Mouse (Mus musculus) kidney, postnatal 25 days (tissue): ENCODE measurements around the gene Dcxr.
"Not testable (repeated sequence)": the region's sequence is repeated elsewhere in the genome, so short reads cannot be mapped to it uniquely, and the experiment has no call there.

Experiments used
- DNase-seq, 2 experiments: peaks; one replicate each; pipeline ENCODE4 v3.0.0; 2021; ENCODE audit warnings: mixed read lengths in 2 of 2

The Dcxr gene

DNA sequence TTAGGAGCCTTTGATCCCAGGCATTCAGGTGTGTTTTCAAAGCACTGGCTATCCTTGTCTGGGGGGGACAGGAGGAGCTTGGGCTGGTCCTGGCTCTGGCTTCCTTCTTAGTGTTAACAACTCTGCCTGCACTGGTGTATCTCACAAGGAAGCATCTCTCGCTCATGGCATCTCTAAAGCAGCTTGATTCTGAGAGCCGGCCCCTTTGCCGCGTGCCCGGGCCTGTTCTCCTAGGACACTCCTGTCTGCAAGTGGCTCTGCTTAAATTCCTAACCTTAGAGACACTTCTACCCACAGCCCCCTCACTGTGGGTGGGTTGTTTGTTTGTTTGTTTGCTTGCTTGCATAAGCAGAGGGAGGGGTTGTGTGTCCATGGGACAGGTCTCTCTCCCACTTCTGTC is 19.1 kb downstream of the Dcxr start:
- no peak for DNase-seq

DNA sequence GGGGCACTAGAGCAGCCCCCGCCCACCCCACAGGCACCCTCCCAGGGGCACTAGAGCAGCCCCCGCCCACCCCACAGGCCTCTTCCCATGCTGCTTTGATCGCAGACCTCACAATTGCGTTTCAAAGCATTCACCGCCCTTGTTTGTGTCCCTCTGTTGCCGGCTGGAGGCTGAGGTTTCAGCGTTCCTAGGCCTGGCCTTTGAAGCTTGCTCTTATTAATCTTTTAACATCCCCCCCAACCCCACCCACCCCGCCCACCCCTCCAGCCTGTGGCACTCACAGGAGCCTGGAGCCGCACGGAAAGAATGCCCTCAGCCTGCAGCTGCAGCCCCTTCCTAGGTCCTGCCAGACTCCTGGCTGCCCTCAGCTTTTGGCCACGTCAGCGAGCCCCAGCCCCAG is 19.9 kb downstream of the Dcxr start:
- DNase-seq: no peak

DNA sequence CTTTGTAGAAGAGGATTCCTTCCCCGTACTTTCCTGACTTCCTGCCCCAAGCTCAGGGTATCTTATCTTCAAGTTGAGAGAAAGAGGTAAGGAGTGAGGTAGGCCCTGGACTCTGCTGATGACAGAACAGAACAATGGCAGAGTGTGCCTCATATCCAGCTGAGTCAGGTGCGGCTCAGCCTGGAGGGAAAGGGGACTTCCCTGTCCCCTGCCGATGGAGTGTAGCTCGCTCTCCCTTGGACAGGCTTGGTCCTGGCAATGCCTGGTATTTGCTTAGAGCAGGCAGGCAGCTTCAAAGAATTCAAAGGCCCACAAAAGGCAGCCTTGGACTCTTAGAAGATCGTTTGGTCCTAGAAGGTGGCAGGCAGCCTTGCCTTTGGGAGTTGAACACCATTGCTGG is 21.0 kb downstream of the Dcxr start:
- DNase-seq: no peak

DNA sequence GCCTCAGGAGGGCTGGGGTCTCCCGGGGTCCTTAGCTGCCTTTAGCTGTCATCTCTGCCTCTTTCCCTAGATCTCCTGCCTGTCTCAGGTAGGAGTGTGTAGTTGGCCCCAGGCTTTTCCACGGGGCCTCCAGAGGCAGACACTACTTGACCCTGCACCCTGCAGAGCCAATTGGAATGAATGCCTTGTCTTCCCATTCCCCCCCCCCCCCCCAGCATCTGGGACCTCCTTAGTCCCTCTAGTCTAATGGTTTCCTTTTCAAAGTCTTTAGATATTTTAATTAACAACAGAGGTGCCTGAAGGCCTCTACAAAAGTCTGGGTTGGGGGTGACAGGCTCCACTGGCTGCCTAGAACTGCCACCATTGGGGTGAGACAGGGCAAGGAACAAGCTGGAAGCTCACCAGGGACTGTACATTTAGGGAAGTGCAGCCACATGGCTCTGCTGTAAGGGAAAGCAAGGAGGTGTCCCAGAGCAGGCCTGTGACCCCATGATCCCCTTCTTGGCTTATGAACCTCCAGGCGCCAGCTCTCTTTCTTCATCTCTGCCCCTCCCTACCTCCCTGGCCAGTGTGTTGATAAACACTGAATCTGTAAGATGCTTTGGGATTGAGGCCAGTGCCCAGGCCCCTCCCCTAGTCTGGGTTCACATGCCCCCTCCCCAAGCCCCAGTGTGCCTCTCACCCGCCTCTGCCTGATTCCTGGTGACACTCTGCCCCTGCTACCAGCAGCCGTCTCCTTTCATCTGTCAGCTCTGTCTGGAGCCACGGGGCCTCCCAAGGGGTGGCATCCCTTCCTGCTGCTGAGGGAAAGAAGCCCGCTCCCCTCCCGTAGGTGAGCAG is 22.4 kb downstream of the Dcxr start:
- no peak for DNase-seq

DNA sequence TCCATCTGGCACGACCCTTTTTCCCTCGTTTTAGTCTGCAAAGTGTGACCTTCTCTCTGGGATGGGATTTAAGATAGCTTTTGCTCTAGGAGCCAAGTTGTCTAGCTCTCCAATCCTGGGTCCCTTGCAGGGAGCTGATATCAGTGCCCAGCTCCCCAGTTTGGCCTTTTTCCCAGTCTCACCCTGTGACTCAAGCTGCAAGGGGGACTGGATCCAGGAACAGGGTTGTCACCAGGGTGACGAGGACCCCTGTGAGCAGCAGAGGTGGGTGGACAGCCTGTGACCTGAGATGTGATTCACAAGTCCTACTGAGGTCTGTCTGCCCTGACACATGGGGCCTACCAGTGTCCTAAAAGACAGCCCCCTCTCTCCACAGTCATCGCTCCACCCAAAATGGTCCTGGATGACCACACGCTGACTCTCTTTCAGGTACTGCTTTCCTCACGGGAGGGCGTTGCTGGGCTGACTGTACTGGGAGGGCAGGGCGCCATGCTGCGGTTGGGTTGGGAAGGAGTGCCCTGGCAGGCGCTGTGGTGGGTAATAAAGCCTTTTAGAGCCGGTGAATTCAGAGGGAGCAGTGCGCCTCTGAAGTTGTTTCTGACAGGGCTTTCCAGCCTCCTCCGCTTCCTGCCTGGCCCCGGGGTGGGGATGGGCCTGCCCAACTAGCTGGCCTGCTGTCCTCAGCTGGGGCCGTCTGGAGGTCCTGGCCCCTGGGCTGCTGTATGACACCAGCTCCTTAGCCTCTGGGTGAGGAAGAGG is 23.2 kb downstream of the Dcxr start:
- no peak for DNase-seq

DNA sequence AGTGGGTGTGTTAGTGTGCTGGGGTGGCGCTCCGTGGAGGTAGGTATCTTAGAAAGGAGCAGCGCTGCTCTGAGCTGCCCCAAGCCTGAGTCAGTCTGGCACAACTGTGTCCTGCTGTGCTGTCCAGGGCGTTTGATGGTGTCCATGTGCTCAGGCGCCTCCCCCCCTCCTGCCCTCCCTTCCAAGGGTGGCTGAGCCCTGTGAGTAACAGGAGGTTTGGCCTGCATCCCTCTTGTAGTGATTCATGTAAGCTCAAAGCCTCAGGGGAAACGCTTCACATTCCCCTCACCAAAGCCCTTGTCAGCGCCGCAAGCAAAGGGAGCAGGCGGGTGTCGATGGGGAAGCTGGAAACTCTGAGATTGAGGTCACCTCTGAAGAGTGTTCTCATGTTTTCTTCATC is 29.3 kb downstream of the Dcxr start:
- DNase-seq: no peak

DNA sequence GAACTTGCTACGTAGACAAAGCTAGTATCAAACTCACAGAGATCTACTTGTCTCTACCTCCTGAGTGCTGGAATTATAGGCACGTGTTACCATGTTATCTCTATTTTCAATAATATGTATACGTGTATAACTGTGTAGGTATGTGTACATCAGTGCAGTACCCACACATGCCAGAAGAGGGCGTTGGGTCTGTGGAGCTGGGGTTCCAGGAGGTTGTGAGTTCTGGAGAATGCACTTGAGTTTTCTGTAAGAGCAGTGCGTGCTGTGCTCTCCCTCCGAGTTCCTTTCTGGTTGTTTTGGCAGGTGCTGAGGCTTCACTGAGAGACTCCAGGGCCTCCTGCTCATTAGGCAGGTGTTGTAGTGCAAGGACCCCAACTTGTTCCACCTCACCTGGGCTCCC is 30.5 kb downstream of the Dcxr start:
- DNase-seq: no peak

DNA sequence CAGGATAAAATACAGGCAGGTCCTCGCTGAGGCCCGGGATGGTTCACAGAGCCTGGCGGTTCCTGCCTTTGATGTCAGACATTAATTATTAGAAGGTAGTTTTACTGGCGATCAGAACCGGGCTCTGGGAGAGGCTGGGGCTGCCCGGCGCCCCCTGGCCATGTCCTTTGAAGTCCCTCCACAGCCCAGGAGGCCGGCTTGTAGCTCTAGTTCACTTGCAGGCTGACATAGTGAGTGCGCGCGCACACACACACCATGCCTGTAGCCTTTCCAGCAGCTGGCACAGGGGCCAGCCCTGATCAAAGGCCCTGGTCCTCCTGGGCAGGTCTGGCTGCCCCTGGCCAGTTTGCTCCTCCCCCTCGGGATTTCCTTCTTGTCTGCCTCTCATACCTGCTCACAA is 31.4 kb downstream of the Dcxr start:
- DNase-seq: peak; percentile 70 to 91

DNA sequence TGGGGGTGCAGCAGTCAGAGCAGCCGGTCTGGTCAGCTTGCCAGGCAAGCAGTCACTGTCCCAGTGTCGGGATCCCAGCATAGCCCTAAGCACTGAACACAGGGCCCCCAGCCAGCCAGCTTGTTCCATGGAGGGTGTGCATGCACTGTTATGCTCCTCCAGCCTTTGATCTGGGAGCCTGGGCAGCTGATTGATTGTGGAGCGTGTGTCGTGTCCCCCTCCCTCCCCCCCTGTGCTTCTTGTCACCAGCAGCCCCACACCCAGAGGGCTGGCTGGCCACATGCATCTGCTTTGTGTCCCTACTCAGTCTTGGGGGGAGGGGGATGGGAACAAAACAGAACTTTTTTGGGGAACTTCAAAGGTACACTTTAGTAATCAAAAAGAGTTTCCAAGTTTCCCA is 31.9 kb downstream of the Dcxr start:
- DNase-seq: no peak

DNA sequence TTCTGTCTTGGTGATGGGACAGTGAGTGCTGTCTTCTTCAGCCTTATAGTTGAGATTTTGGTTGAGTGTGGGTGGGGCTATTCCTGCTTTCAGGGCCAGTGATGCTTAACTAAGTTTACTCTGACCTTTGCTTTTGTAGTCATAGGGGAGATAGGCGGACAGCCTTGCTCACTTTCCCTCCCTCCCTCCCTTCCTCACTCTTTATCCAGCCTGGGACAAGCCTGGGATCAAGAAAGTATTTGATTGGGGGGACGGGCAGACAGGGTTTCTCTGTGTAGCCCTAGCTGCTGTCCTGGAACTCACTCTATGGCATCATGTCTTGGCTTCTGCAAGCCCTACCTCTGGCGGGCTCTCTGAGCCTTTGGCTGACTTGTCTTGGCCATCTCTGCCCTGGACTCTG is 33.6 kb downstream of the Dcxr start:
- DNase-seq: peak; percentile 45 to 64

DNA sequence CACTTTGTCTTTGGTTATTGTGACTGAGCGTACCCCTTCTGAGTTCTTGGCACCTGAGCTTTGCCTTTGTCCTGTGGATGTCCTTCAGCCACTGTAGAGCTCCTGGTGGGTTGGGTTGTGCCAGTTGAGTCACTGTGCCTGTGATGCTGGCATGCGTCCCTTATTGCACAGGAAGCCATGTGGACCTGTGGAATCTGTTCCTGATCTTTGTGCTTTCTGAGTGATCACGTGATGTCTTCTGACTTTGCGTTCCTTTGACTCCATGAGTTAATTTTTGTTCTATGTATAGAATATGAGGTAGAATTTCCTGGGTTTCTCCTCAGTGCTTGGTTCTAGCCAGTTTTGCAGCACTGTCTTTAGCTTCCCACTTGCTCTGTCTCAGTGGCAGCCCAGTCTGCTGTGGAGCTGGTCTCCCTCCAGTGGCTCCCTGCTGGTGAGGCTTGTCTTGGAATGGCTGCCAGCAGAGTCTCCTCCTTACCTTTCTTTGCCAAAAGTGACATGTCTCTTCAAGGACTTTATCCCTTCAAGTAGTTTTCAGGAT is 34.5 kb downstream of the Dcxr start:
- DNase-seq: peak; percentile 72 to 85

DNA sequence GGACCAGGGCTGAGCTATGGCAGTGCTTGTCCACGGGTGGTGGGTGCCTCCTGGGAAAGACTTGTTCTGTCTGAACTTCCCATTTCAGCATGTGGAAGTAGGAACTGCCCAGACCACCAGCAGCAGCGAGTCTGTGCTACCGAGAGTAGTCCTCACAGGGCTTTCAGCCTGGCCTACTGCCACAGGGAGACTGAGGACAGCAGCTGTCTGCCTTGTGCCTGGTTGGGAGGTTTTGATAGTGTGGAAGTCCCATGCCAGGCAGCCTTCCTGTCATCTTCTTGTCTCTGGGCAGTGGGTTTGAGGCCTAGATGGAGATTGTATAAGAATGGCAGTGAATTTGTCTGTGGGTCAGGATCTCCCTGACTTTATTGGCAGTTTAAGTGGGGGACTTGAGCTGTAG is 37.7 kb downstream of the Dcxr start:
- no peak for DNase-seq

DNA sequence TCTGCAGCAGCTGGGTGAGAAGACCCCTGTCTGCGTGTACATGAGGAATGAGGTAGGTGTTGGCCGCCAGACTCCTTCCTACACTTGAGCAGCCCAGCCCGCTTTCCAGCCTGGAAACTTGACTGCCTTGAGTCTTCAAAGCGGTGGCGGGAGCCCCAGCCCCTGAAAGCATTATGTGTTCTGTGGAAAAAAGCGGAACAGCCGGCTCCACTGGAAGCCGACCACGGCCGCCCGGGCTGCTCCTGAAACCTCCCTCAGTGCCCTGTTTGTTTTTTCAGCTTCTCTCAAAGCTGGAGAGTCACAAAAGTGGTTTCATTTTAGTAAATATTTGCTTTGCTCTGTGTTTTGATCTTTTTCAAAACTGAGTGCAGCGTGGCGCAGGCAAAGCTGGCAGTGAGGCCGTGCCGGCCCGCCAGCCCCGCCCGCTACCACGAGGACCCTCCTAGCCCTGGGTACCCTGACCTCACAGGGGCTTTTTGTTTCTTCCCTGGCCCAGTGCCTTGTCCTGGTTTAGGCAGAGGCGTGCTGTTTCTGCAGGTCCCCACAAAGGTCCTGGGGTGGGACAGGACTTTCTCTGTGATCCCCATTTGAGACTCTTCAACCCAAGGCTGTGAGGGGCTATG is 40.3 kb downstream of the Dcxr start:
- DNase-seq: no peak

DNA sequence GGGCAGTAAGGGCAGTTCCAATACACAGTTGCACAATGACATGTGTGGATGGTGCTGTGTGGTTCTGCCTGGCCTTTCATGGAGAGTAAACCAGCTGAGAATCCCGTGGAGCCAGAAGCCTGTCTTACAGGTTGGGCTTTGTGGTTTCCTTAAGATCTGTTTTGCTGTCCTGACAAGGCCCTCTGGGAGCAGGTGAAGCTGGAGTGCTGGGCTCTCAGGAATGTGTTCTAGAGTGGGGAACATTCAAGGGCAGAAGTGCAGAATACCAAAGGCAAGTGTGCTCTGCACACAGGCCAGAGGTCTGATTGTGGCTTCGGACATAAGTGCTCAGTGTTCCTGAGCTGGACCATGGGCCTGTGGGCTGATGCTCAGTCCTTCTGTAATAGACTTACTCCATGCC is 42.4 kb downstream of the Dcxr start:
- DNase-seq: no peak

DNA sequence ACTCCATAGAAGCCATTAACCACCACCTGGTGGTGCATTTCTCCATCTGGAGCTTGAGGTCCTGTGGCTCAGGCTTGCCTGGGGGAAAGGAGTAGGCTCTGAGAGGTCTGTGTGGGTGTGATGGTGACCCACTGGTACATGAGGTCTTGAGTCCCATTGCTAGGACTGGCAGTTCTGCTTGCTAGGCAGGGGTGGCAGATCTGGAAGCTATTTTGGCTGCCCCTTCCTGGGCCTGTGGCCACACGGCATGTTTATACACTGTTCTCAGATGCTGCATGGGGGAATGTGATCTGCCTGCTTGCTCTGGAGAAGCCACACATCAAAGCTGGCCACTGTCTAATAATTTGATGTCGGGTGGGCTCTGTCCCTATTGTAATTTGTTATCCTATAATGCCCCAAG is 43.0 kb downstream of the Dcxr start:
- DNase-seq: no peak

DNA sequence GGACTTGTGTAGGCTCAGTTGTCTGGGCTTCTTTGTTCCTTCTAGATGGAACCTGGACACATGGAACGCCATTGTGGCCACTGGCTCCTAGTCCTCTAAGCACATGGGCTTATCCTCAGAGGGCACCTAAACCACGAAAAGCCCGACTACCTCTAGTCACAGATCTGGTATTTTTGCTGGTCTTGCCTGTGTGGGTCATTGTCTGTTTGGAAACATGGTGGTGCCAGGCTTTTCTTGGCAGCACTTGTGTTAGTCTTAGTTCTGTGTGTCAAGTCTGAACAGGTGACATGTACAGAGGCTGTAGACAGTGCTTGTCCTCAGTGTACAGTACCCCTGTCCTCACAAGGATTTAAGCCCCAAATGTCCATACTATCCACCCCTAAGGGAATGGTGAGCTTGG is 43.5 kb downstream of the Dcxr start:
- DNase-seq: no peak

DNA sequence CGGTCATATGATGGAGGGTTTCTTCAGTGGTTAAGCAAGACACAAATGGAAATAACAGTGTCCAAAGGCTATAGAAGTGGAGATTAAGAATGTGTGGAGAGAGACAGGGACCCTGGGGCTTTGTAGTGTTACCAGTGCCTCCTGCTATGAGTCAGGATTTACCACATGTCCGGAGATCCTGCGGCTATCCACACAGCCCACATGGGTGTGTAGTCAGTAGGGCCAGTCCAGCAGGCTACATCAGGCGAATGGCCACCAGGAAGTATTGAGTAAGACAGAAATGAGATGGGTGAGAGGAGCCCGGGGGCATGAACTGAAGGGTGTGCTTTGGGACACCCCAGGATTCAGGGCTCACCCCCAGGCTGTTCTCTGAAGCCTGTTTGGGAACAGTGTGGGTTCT is 44.4 kb downstream of the Dcxr start:
- DNase-seq: no peak

DNA sequence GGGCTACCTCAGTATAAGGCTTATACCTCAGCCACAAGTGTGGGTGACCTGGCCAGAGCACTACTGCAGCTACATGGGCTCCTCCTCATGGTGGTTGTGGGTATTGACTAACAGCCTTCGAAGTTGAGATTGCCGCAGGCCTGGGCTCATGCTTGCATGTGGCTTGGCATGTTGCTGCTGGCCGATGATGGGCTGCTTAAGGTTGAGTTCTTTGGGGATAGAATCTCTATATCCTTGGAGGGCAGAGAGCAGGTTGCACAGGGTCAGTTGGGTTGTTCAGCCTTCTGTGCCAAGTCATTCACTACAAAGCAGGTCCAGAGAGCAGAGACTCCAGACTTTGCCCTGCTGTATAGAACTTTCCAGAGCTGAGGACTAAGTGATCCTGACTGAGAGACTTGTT is 47.2 kb downstream of the Dcxr start:
- peak; percentile 67 to 88 for DNase-seq

DNA sequence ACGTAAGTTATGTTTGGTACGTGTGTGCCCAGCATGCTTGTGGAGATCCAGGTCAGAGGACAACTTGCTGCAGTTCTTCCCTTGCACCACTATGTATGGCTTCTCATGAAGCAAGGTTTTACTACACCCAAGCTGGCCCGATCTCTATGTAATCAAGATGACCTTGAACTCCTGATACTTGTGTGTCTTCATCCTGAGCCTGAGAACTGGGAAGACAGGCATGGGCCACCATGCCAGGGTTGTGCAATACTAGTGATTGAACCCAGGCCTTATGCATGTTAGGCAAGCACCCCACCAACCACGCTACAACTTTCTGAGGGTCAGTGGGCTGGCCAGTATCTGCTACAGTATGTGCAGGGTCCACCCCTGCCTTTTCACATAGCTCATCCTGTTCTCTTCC is 50.1 kb downstream of the Dcxr start:
- DNase-seq: no peak

DNA sequence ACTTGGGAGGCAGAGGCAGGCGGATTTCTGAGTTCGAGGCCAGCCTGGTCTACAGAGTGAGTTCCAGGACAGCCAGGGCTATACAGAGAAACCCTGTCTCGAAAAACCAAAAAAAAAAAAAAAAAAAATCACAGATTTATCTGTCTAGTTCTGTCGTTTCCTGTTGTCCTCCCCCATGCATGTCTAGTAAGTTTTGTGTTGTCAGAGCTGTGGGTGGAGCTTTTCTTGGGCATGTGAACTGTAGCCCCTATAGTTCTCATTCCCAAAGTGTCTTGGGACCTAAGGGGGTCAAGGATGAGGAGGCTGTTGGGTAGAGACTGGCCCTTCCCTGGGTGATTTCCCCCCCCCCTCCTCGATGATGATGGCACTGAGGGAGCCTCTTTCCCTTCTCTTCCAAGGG is 51.2 kb downstream of the Dcxr start:
- not testable (repeated sequence) for DNase-seq
